Mouse (Mus musculus) adrenal gland, postnatal 14 days (tissue): ENCODE data around the gene Raly. TPM values are rescaled to one million over a fixed set of nuclear protein-coding genes. Genes with fewer than 3 reads are reported as not detected.
A peak's percentile ranks its signal among the peaks of the same experiment; 100 is the strongest.

Experiments
- DNase-seq: peaks from one replicate; pipeline ENCODE4 v3.0.0; 2021; ENCODE audit warnings: mixed read lengths
- total RNA-seq: library from RNA; stranded (reverse); gene quantifications from 2 replicates; pipeline ENCODE4 v1.2.3, GENCODE M21; 2021

Raly gene
- total RNA-seq, 1 experiment from 2014 or later, result 194 TPM

DNA sequence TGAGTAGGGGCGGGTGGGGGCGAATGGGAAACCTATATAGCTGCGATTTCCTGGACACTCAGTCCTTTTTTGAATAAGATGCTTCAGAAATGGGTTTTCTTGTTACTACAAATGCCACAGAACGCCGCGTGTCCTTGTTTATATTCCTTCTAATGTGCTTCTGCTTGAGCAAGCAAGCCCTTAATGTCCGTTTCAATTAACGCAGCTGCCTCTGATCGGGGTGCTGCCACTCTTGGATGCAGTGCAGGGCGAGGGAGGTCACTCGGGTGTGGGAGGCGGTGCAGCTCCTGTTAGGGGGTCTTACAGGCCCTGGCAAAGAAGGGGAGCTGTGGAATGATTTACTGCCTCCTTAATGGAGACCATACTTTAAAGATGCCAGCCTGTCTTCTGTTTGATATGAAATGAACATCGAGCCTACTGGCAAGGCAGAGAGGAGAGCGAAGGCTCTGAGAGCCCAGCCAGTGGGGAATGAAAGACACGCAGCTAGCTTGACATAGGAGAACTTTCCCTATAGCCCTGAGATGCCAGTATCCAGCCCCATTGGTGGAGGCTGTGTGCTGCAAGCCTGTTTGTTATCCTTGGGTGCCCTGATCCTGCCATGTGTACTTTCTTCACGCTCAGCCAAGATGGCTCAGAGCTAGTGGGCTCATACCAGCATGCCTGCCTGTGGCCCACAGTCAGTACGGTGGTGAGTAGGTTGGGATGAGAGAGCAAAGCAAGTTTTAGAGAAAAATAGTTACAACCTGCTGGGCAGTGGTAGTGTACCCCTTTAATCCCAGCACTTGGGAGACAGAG lies 7.8 kb upstream of the Raly start:
- no peak for DNase-seq

DNA sequence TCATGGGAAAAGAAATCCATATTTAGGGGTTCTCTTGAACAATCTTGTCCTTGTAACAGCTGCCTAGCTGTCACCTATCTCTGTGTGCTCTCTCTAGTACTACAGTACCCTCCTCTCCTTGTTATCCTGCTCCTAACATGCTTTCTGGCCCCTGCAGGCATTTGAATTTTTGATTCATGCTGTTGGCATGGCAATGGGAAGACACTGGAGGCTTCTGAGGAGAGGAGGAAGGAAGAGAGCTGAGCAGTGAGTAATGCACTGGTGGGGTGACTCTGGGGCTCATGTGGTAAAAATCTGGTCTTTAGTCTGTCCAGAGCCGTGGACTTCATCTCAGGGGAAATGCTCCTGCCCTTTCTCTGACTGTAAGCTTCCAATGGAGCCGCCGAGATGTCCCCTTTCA lies 5.6 kb upstream of the Raly start:
- peak; percentile 27 for DNase-seq

DNA sequence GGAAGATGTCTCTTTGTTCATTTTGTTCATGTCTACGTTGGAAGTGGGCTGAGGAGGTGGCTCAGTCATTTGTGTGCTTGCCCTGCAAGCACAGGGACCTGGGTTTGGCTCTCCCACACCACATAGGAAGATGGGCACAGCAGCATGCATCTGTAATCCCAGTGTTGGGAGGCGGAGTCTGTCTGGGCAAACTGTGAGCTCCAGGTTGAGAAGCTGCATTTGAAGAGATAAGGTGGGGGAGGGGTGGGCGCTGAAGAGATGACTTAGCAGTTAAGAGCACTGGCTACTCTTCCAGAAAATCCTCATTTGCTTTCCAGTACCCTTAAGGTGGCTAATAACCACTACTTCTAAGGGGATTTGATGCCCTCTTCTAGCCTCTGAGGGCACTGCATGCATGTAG lies 4.7 kb upstream of the Raly start:
- no peak for DNase-seq

DNA sequence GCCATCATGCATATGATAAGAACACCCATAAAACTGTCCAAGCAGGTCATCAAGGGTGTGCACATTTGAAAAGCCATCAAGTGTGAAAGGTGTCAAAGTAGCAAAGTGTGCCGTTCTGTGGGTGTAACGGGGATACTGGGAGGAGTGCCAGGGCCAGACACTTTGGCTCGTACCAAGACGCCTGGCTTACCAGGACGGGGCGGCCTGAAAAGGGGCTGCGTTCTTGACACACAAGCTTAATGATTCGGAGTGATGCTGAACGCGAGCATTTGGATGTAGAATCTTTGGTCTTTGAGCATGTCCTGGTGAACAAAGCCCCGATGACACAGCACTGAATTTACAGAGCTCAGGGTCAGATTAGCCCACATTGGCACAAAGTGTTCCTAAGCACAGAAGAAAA lies 4.1 kb upstream of the Raly start:
- no peak for DNase-seq

DNA sequence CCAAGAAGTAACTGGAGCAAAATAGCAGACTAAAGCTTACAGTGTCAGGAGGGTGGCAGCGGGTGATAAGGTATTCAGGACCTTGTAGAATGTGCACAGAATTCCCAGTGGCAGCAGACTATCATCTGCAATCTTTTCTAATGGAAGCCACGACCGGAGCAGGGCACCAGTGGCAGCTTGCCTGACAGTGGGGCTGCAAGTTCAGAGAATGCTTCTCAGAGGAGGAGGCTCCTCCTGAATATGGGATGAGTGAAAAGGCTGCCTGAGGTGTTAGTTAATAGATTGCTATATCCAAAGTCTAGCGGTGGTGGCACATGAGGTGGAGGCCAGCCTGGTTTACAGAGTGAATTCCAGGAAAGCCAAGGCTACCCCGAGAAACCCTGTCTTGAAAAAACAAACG lies 1.5 kb upstream of the Raly start:
- no peak for DNase-seq

- DNase-seq, result peak; percentile 48
Observed at GRCm38 (mm10) chr2:154789977-154790655, 780 bp upstream of the Raly start.

DNA sequence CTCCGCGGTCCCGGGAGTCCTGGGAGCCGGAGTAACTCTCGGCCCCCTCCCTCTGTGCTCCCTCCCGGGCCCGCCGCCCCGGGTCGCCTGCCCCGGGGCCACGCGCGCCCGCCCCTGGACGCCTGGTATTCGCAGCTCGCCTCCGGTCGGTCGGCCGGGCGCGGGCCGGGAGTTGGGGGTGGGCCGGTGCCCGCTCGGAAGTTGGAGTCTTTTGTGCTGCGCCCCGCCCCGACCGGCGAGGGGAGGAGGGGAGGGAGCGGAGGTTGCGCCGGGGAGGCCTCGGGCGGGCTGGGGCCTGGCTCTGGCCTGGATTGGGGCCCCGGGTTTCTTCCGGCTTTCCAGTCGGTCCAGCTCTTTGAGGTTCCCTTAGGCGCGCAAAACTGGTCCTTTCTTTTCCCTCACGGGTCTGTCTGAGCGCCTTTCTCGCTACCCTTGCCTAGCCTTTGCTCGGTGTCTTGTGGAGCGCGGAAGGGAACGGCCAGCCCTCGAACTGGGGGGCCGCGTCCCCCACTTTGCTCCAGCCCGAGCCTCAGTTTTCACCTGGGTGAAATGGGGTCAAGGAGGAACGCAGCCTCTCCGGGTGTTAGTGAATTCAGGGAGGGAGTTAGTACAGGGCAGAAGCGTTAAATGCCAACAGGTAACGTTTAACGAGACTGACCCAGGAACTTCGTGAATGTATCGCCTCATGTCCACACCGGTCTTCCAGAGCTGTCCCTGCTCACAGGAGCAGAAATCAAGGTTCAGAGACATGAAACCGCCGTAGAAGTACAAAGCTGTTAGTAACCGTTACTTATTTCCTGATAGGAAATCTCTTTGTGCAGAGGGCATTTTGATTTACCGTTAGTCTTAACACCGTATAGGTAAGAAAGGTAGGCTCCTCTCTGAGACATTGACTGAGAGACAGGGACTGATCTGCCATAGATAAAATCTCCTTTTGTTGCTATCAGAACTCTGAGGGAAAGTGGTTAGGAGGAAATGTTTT lies 1.1 kb downstream of the Raly start:
- DNase-seq, result peak; percentile 92

- DNase-seq, result no peak
Observed at GRCm38 (mm10) chr2:154803372-154803771, 12.5 kb downstream of the Raly start.

GRCm38 (mm10) chr2:154803845-154804244 lies 12.9 kb downstream of the Raly start:
- DNase-seq, result no peak

- DNase-seq, result no peak
Observed at GRCm38 (mm10) chr2:154807689-154808088, 16.8 kb downstream of the Raly start.

DNA sequence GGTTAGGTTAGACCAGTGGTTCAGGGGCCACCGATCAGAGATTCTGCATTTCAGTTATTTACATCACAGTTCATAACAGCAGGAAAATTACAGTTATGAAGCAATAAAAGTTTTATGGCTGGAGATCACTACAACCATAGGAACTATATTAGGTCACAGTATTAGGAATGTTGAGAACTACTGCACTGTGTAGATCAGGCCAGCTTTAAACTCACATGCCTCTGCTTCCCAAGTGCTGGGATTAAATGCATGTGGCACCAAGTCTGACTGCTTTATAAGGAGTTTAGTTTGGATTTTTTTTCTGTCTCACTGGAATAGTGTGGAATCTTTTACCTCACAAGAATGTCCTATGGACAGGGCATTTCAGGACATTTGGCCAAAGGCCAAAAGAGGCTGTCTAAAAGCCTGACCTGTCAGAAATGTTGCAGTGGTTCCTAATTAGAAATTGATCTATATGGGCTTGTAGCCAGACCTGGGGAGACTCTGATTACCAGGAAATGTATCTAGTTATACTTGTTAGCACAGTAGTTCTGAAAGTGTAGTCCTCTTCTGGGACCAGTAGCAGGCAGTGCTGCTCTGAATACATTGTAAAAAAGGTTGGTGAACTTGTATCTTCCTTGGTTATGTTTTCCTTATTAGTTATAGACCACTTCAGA lies 18.3 kb downstream of the Raly start:
- peak; percentile 48 for DNase-seq

DNA sequence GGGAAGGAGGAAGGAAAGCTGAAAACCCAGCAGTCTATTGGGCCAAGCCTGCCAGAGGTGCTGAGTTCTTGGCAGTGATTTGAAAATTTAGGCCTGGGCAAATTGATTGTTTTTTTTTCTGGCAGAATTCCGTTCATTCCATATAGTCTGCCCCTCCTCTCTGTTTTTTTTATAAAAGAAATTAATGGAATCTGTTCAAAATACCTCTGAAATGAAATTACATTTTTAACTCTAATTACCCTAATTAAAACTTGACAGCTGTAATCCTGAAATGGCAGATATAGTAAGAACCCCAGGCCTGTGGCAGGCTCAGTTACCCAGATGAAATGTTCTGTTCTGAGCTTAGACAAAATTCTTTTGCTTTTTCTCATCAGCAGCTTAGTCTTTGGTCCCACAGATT lies 19.9 kb downstream of the Raly start:
- no peak for DNase-seq

DNA sequence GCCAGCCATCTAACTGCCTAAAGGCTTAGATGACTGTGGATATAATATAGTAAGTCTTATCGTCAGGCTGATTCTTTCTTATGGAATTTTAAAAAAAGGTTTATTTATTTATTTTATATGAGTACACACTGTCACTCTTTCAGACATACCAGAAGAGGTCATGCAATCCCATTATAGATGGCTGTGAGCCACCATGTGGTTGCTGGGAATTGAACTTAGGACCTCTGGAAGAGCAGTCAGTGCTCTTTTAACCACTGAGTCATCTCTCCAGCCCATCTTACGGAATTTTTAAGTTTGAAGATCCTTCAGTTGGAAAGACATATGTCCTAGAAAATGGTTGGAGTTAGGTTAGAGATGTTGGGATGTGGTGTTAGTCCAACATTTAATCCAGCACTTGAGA lies 22.5 kb downstream of the Raly start:
- DNase-seq, result no peak

DNA sequence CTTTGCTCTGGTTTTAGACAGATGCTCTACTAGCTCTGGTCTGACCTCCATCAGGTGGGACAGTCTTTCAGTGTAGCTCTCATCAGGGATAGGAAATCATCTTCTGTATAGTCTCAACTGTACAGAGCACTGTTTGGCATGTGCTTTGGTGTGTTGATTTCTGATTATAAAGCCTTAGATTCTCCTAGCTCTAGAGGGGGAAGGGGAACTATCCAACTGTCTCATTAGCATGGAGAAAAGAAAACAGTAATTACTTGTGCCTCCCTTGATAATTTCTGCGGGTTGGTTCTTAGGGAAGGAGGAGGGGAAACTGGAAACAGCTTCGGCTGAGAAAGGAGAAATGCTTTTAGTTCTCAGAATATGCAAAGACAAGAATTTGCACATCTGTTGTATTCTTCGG lies 26.2 kb downstream of the Raly start:
- no peak for DNase-seq

DNA sequence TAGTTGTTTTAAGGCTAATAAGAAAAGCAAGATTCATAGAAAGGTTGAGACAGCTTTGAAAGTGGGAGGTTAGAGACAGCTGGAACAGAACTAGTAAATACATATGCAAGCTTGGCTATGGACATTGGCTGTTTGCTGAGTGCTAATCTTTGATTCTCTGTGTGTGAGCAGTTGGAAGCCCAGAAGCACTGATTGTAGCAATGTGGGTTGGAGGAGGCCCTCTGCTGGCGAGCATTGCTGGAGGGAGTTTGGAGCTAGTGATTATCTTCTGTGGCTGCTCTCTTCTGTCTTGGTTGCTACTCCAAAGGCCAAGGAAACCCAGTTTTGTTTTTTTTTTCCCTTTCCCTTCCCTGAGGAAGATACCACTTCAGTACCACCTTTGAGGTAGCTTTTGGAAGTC lies 26.9 kb downstream of the Raly start:
- DNase-seq, result peak; percentile 73

GRCm38 (mm10) chr2:154818599-154818998 lies 27.7 kb downstream of the Raly start:
- no peak for DNase-seq

DNA sequence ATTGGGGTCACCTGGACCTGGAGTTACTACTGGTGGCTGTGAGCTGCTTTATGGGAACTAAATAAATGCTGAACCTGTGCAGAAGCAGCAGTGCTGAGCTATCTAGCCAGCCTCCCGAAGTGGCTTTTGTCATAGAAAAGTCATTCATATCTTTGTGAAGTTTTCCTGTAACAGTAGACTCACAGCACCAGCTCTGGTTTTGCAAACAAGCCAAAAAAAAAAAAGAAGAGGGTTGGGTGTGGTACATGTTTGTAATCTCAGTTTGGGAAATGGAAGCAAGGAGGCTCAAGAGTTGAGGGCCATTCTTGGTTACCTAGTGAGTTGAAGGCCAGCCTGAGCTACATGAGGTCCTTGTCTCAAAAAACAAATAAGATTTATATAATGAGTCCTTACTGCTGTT lies 29.4 kb downstream of the Raly start:
- DNase-seq, result no peak

- no peak for DNase-seq
Observed at GRCm38 (mm10) chr2:154826054-154826538, 35.2 kb downstream of the Raly start.

DNA sequence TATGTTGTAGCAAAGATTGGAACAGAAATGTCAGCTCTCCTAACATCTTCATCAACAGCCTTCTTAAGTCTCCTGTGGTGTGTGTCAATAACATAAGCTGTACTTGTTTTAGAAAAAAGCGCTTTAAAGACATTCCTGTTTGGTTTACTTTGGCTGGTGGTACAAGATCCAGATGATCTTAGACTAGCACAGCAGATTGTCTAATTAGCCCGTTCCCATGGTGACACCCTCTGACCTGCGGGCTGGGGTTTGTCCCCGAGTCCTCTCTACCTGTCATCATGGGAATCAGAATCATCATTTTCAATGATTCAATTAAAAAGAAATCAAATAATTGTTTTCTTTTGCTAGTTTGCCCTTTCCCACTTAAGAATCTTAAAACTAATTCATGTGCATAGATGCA lies 36.6 kb downstream of the Raly start:
- DNase-seq, result no peak

DNA sequence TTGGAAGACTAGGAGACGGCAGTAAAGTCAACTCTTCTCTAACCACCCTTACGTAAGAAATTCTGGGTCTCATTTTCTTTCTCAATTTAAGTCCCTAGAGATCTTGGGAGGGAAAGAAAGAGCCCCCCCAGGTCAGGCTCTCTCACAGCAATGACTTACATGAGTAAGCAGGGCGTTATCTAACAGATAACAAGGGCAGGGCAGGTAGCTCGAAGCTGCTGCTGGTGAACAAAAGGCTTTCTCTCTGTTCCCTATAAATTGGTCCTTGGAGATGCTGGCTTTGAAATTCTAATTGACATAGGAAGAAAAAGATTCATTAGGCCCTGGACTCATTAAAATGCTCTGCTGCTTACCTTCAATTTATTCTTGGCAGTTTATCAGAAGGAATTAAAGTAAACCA lies 41.6 kb downstream of the Raly start:
- DNase-seq, result no peak

DNA sequence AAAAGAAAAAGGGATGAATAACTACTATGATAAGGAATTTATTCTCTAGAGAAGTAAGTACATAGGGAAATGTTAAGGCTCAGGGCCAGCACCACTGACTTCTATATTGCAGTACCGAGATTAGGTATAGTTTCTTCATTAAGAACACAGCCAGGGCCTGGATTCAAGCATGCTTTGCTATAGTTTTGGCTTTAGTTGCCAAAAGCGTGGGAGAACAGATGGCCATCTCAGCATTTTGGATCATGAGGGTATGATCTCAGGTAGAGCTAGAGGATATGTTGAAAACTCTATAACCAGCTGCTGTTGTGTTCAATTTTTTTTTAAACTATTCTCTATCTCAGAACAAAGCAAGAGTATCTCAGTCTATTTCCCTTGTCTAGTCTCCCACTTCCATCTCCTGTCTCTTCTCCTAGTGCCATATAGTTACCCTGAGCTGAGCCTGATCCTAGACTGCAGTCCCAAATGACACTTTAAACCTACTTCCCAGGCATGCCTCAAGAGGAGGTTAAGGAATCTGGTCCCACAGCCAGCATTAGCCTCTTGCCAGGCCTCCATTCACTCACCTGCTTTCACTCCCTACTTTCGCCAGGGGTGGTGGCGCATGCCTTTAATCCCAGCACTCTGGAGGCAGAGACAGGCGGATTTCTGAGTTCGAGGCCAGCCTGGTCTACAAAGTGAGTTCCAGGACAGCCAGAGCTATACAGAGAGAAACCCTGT lies 43.4 kb downstream of the Raly start:
- DNase-seq, result no peak
